Mouse (Mus musculus) urinary bladder, adult 18-20 months (tissue): Measurements from ENCODE around the gene Nrip2.
"Not testable (repeated sequence)": the region's sequence is repeated elsewhere in the genome, so short reads cannot be mapped to it uniquely, and the experiment has no call there.

ENCODE experiments used
- DNase-seq, 2 experiments: peaks; one replicate each; pipeline ENCODE4 v3.0.0; 2022; ENCODE audit warnings: low spot score in 2 of 2, mixed read lengths in 2 of 2

Gene Nrip2

DNA sequence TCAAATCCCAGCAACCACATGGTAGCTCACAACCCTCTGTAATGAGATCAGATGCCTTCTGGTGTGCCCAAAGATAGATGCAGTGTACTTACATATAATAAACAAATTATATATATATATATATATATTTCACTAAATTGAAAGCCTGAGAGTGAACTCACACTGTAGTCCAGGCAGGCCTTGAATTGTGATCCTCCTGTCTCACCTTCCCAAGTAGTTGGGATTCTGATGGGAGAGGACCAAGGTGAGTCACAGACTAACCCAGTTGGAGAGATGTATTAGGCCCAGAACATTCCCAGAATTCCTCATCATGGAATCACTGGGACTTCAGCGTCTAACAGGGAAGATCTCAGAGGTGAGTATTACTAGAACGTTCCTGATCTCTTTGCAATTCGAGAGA, at the start of gene Nrip2:
Gene Nrip2, plus strand, starts transcription at position 301 of the 400 bp plus-strand sequence.
- DNase-seq, result no peak

GRCm38 (mm10) chr6:128349711-128350110, 49.4 kb upstream of the Nrip2 start:
- no peak for DNase-seq

DNA sequence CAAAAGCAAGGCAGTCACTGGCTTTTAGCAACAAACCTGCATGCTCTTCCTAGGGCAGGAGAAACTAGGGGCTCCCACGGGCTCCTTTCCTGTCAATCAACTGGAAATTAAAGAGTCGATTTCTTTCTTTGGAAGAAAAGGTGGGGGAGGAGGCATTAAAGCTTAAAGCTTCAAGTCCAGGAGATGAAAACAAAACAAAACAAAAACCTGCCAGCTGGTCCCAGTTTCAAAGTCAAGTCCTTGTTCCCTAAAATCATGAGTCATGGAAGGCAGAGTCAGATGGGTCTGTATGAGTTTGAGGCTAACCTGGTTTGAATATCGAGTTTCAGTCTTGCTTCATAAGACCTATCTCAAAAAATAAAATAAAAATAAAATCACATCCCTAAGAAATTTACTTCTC, 45.0 kb upstream of the Nrip2 start:
- no peak for DNase-seq

- DNase-seq, result peak in 1 of 2 experiments; percentile 37
Observed at GRCm38 (mm10) chr6:128355201-128355681, 43.9 kb upstream of the Nrip2 start.

DNA sequence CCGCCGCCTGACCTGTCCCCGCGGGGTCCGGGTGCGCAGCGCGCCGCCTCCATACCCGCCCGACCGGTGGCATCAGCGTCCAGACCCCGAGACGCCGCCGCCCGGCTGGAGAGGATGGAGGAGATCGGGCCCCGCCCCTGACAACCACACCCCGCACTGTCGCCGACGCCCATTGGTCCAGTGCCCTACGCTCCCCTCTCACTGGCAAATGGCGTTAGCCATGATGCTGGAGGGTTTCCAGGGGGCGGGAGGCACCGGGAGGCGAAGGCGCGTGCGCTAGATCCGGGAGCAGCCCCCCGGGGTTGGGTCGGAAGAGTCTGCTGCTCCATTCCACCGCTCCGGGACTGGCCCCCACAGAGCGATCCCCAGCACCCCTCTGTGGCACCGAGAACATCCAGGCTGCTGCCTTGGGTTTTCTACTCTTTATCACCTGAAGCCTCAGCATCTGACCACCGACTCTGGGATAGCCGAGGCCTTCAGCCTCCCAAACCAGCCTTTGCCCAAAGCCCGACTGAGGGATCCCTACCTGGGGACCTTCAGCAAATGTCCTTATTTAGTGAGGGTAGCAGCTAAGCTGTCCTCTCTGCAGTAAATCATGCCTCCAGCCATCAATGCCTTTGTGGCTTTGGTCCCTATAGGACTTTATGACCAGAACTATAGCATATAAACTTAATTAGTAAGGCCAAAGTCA, 43.2 kb upstream of the Nrip2 start, which contains the start of gene Tulp3:
Gene Tulp3, minus strand, starts transcription at position 126 of the 691 bp plus-strand sequence.
- peak; percentile 90 to 92 for DNase-seq

DNA sequence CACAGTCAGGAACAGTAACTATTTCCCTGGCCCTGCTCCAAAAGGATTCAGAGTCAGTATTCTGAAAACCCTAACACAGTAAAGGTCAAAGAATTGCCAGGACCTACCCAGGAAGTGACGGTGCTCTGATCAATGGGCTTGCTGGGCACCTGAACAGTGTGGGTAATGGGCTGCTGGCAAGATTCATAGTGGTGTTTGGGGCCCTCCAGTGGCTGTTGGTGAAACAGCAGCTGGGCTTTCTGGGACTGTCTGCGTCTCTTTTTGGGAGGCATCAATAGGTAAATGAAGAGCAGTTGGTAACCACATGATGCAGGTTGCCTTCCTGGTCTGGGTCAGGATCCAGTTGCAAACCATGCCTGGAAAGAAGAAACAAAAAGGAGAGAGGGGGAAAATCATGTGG, 40.1 kb upstream of the Nrip2 start:
- DNase-seq, result peak in 1 of 2 experiments; percentile 55

GRCm38 (mm10) chr6:128361901-128362300, 37.2 kb upstream of the Nrip2 start:
- no peak for DNase-seq

- DNase-seq, result peak; percentile 75 to 82
Observed at GRCm38 (mm10) chr6:128362381-128363006, 36.6 kb upstream of the Nrip2 start, which contains the start of the genes Rhno1 and Foxm1. TSS of gene Rhno1 (minus strand) at chr6:128362911. TSS of gene Foxm1 (plus strand) at chr6:128362967.

- DNase-seq, result no peak
Observed at GRCm38 (mm10) chr6:128363007-128363825, 35.9 kb upstream of the Nrip2 start.

GRCm38 (mm10) chr6:128364721-128365120, 34.4 kb upstream of the Nrip2 start:
- no peak for DNase-seq

DNA sequence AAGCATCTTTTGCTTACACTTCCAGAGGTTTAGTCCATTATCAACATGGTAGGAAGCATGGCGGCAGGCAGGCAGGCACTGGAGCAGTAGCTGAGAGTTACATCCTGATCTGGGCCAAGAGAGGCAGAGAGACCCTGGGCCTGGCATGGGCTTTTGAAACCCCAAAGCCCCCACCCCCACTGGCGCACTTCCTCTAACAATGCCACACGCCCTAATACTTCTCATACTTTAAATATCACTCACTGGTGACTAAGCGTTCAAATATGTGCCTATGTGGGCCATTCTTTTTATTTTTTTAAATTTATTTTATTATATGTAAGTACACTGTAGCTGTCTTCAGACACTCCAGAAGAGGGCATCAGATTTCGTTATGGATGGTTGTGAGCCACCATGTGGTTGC, 32.6 kb upstream of the Nrip2 start:
- DNase-seq, result no peak

DNA sequence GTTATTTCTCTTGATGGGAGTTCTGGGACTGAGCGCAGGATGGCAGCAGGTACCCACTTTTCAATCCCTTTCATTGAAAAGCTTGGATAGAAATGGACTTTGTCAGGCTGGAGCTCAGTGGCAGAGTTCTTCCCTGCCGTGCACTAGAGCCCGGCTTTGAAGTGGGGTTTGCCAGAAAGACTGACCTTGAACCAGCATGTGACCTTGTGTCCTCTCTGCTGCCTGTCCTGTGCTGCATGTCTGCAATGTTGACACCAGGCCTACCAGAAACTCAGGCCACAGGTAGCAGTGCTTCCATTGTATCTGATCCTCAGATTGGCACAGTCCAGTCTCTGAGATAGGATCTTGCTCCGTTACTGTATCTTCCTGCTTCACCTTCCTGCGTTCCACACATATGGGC, 29.1 kb upstream of the Nrip2 start:
- no peak for DNase-seq

- no peak for DNase-seq
Observed at GRCm38 (mm10) chr6:128375192-128375591, 23.9 kb upstream of the Nrip2 start, which contains the start of the genes Tex52 and Gm44596. TSS of gene Tex52 (plus strand) at chr6:128375456. TSS of gene Gm44596 (plus strand) at chr6:128375503.

GRCm38 (mm10) chr6:128376371-128377085, 22.6 kb upstream of the Nrip2 start:
- peak in 1 of 2 experiments; percentile 34 for DNase-seq

DNA sequence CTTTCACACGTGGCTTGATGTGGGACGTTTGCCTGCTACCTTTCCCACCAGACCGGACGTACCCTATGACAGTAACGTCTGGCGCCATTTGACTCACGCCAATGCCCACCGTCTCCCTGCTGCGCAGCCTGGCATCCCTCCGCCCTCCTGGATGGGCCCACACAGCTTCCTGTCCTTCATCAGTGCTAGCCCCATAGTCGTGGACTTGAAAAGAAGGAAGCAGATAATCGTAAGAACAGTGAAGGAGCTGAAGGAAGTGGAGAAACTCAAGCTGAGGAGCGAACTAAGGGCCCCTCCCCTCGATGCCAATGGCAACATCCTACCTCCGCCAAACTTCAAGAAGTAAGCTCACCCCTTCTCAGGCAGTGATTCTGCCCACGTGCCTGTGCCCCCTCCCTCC, 19.5 kb upstream of the Nrip2 start:
- no peak for DNase-seq

GRCm38 (mm10) chr6:128380594-128381167, 18.4 kb upstream of the Nrip2 start:
- not testable (repeated sequence) for DNase-seq

GRCm38 (mm10) chr6:128381254-128381653, 17.8 kb upstream of the Nrip2 start:
- DNase-seq, result no peak

DNA sequence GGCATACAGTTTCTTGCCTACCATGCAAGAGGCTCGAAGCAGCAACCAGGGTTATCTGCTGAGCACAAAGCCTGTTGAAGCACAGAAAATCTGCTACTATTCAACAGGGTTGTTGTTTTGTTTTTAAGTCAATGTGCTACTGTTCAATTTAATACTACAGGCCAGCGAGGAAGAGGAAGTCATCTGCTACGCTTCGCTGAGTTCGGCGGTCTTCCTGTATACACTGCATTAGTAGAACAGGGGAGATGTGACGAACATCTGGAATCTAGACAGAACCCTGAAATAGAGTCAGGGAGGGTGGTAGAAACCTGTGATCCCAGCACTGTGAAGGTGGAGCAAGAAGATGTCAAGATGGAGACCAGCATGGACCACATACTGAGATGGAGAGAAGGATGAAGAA, 15.3 kb upstream of the Nrip2 start:
- no peak for DNase-seq

DNA sequence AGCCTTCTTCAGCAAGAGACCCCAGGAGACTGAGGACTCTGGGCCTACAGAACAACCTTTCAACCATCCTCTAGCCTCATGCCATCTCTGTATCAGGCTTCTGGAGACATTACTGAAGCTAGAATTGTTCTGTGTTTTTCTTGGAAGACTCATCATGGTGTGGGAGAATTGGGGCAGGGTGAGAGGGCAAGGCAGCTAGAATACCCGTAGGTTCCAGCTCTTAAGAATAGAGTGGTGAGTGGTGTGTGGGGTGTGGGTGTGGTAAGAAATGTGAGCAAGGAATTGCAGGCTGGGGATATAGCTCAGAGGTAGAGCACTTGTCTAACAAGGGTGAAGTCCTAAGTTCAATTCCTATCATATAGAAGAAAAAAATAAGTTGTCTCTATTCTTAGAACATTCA, 14.1 kb upstream of the Nrip2 start:
- DNase-seq, result no peak

GRCm38 (mm10) chr6:128389185-128389584, 9.9 kb upstream of the Nrip2 start:
- no peak for DNase-seq

- DNase-seq, result no peak
Observed at GRCm38 (mm10) chr6:128390683-128391082, 8.4 kb upstream of the Nrip2 start.
